Mouse (Mus musculus) gonadal fat pad, adult 2 months (tissue): Measurements from ENCODE around the gene Bach2. TPM values are rescaled to one million over a fixed set of nuclear protein-coding genes. Genes with fewer than 3 reads are reported as not detected.

Source experiments
- DNase-seq: peaks from one replicate; pipeline ENCODE4 v3.0.0-alpha.2; 2012; ENCODE audit warnings: low read depth
- polyA plus RNA-seq: library from polyadenylated mRNA; depleted of rRNA; stranded (reverse); fragments of >200 nt; gene quantifications from 2 replicates; pipeline ENCODE4 v1.2.3, GENCODE M21; 2012; rRNA removed

Gene Bach2
- polyA plus RNA-seq, result 1.7 and 1.8 TPM in 2 replicates

DNA sequence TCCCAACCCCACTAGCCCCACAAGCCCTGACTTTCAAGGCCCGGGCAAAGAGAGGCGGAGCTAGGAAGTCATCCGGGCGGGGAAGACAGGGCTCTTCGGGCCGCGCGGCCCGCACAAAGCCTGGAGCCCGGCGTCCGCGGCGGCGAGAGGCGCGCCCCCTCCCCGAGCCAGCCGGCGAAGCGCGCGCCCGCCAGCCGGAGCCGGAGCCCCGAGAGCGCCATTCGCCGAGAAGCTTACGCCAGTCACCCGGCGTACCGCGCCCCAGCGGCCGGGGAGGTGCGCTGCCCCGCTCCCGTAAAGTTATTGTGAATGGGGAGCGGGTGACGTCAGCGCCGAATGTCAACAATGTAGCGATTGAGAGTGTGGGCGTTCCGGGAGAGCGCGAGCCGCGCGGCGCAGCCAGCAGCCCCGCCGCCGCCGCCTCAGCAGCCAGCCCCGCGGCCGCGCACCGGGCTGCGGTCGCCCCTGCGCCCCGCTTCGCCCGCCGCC is at the start of gene Bach2:
Gene Bach2, plus strand, starts transcription at position 439 of the 489 bp plus-strand sequence.
- DNase-seq, result no peak

DNA sequence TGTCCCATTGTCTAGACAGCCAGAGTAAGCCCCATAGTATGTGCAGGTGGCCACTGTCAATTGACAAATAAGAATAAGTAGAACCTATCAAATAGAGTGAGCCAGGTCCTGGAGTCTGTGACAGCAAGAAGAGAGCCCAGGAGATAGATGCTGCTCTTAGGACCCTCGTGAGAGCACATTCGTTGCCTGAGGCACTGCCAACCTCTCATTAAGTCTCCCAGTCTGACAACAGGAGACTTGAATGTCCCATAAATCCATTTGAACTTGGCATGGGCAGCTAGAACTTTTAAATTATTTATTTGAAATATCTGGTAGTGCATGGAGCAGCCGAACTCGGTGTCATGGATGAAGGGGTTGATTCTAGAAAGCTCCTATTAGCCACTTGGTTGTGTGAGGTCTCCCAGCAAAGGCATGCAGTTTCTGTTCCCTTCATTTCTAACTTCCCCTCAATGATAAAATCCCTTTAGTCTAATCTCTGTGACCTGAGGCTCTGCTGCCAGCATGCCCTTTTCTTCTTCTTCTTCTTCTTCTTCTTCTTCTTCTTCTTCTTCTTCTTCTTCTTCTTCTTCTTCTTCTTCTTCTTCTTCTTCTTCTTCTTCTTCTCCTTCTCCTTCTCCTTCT is 49.1 kb upstream of the Bach2 start:
- DNase-seq, result no peak

DNA sequence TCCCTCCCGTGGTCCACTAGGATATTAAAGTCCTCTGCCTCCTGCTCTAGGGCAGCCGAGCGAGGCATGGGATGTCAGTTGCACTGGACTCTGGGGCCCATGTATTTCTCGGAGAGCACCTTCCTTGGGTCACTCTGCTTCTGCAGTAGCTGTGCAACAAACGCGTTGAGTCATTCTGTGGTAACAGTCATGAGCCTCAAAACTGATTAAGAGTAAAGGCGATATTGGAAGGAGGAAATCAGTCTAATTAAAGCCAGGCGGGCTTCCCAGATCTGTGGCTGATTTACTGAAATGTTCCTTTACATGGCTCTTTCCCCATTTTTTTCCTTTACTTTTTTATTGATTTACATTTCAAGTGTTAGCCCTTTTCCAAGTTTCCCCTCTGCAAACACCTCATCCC is 48.1 kb upstream of the Bach2 start:
- no peak for DNase-seq

DNA sequence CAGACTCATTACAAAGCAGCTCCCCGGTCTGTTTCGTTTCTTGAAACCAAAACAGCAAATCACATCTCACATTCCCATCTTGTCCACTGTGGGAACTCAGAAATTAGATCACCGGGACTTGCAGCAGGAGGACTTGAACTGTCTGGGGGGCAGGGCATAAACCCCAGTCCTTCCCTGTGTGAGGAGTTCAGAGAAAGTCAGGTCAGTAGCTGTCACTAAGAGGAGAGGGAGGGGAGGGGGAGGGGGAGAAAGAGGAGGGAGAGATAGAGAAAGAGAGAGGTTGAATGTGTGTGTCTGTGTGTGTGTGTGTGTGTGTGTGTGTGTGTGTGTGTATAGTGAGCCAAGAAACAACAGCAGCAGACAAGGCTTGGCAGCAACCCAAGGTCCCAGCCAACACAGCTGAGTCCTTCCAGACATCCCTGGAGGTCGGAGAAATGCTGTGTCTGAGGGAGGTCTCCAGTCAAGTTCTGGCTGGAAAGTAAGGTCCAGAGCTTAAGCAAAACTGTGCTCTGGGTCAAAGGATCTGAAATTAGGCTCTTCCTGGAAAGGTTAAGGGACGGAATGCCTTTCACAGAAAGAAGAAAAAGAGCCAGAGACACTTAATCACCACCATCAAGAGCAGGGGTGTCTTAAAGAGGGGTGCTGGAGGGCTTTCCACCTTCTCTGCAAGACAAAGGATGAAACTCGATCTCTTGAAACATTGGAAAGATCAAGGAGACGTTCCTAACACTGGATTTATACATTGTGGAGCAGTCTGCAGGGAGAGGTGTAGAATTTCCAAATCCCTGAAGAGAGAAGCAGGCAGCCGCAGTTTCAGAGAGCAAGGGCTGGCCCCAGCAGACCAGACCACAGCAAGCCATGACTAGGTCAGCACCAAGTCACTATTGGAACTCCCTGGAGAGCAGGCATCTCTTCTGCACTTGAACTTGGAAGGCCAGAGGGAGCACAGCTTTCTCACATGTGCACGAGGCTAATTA is 42.4 kb upstream of the Bach2 start:
- no peak for DNase-seq

DNA sequence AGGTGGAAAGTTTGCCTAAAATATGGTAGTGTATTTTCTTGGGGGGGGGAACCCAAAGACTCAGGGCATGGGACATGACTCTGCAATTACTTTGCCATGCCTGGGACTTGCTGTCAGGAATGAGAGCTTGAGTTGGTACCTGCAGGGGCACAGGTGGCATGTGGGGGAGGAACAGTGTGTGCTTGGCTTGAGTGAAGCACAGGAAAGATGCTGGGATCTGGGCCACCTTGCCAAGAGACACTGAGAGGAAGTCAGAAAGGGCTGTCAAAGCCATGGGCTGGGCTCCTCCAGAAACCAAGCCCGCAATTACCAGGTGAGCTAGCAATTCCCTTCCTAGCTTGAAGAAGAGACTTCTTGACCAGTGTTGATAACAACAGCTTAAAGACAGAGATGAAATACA is 40.6 kb upstream of the Bach2 start:
- no peak for DNase-seq

GRCm38 (mm10) chr4:32198589-32198988 is 40.0 kb upstream of the Bach2 start:
- no peak for DNase-seq

- DNase-seq, result peak; percentile 84
Measured at GRCm38 (mm10) chr4:32199156-32199555, 39.4 kb upstream of the Bach2 start.

DNA sequence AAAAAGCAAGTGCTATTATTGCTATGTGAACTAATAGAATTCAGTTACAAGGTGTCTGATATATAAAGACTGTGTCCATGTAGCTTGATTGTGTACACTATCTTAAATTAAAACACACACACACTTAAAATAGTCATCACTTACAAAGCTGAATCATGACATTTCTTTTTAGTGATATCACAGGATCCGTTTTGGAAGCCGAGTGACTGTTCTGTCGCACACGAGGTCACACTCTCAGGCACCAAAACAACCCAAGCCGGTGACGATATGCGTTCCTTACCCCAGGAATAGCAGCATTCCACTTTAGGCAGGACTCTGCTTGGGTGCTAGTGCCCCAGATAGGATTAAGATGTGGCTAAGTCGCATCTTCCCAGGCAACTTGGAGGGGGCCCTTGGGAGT is 37.5 kb upstream of the Bach2 start:
- no peak for DNase-seq

DNA sequence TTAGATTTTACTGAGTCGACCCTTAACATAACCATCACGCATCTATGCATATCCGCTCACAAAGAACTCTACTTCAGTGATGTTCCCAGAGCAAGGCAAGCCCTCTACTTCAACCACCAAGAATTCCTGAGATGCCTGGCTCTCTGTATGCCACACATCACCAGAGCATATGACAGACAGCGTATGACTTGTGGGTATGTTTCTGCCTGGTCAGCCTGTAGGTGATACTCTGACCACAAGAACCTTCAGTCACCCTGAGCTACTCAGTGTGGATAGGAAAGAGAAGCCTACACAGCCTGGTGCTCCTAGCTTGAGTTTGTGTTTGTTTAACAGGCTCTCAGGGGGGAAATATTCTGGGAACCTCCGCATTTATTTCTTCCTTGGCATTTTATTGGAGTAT is 36.2 kb upstream of the Bach2 start:
- DNase-seq, result no peak

- no peak for DNase-seq
Measured at GRCm38 (mm10) chr4:32204819-32205218, 33.8 kb upstream of the Bach2 start.

- no peak for DNase-seq
Measured at GRCm38 (mm10) chr4:32205825-32206224, 32.8 kb upstream of the Bach2 start.

DNA sequence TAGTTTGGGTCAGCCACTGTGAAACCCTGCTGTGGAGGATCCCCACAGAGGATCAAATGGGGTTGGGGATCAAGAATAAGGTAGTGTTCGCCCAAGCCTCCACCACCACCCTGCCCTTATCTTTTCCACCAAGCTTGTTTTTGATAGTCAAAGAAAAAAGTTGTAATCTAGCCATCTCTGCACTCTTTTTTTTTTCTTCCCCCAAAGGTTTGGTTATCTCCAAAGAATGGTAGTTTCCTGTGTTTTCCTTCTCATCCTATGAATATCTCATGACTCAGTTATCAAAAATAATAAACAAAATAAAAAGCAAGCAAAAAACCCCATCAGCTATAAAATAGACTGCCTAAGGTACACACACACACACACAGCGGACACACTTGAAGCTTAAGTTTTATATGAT is 28.6 kb upstream of the Bach2 start:
- no peak for DNase-seq

- no peak for DNase-seq
Measured at GRCm38 (mm10) chr4:32210424-32211184, 28.0 kb upstream of the Bach2 start.

DNA sequence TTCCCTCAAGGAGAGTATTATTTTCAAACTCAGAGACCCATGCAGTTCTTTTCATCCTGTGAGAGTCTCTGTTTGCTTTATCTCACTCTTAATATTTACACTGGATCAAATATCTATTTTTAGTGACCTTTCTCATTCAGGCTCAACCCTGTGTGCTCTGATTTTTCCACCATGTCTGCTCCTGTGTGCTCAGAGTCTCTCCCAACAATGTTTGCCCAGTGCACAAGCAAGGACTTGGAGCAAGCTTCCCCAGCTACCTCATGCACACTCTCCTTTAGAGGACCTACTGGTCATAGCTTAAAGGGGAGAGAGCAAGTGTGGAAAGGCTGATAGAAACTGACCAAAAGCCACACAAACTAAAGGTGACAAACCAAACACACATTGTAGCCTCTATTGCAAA is 26.0 kb upstream of the Bach2 start:
- DNase-seq, result no peak

DNA sequence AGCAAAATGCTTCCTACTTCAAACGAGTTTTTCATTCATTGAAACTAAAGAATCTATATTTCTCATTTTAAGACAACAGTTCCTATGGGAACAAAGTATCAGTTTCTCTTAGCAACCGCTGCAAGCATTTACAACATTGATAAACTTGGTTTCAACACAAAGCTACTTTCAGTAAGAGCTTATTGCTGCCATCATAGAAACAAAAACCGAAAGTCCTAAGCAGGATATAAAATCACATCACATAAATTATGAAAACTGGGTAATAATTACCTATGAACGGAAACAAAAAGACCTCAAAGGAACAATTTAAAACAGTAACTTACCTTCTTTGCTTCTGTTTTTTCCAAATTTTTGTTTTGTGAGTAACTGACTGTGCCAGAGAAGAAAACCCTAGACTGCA is 22.1 kb upstream of the Bach2 start:
- DNase-seq, result no peak

DNA sequence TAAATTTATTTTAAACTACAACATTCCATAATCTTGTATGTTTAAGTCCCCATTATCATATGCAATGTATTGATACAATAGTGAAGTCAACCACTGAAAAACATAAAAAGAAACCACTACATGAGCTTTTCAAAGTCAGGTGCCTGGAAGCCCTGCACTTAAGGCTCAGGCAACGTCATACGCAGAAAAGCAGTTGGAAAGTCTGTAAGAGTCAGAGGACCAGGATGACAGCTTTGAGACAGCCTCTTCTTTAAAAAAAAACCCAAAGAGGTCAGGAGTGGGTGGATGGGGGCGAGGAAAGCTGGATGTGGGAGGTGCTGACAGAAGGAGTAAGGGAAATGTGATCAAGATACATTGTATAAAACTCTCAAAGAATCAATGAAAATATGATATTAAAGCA is 21.6 kb upstream of the Bach2 start:
- no peak for DNase-seq

- DNase-seq, result no peak
Measured at GRCm38 (mm10) chr4:32217593-32217992, 21.0 kb upstream of the Bach2 start.

- no peak for DNase-seq
Measured at GRCm38 (mm10) chr4:32218371-32218770, 20.2 kb upstream of the Bach2 start.

- no peak for DNase-seq
Measured at GRCm38 (mm10) chr4:32219428-32220128, 19.0 kb upstream of the Bach2 start.

- DNase-seq, result no peak
Measured at GRCm38 (mm10) chr4:32220129-32220491, 18.5 kb upstream of the Bach2 start.

GRCm38 (mm10) chr4:32220961-32221360 is 17.6 kb upstream of the Bach2 start:
- DNase-seq, result no peak

- no peak for DNase-seq
Measured at GRCm38 (mm10) chr4:32223563-32223962, 15.0 kb upstream of the Bach2 start.
